Mouse (Mus musculus): ENCODE measurements around the gene Wdr91.

Wdr91 gene

DNA sequence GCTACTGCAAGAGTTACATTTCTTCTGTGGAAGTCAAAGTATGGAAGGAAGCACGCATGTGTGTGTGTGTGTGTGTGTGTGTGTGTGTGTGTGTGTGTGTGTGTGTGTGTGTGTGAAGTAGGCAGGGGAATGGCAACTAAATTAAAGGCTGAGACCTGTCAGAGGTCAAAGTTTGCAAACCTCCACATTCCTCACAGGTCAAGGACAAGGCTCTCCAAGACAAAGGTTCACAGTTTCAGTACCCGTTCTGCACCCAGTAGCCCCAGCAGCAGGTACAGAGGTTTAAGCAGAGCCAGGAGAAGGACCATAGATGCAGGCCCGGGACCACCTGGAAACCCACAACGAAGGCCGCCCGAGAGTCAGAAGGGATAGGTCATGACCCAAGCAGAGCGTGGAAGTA, 8.5 kb upstream of the Wdr91 start:
- in situ Hi-C loops (cut with MboI, MseI): no loop called here

DNA sequence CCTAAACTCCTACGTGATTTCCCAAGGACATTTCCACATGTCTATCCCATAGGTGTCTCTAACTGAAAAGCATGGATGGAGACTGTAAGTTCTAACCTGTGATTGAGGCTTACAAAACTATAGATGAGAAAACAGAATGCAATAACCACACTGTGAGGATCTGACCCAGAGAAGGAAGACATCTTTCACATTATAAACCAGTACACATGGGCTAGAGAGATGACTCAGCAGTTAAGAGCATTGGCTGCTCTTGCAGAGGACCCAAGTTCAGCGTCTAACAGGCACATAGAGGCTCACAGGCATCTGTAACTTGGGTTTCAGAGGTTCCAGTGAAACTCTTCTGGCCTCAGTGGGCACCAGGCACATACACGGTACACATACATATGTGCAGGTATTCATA, 3.8 kb upstream of the Wdr91 start:
- in situ Hi-C loops (cut with MboI, MseI): no loop called here

DNA sequence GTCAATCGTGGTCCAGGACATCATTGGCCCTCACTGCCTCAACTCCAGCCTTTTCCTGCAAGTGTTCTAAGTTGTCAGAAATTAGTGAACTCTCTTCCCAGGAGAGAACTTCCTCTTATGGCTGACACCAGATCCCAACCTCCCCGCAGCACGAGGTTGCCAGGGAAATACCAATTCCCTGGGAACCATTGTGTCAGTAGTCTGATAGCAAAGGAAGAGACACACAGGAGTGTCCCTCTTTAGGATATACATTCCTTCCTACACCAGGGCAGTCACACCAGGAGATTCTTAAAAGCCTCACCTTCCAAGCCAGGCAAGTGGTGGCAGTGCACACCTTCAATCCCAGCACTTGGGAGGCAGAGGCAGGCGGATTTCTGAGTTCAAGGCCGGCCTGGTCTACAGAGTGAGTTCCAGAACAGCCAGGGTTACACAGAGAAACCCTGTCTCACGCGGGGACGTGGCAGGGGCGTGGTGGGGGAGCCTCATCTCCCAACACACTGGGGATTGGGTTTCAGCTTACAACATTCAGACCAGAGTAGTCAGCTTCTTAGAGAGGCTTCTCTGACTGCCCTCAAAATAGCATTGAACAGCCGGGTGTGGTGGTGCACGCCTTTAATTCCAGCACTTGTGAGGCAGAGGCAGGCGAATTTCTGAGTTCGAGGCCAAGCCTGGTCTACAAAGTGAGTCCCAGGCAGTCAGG, 2.8 kb upstream of the Wdr91 start:
- in situ Hi-C loops (cut with MboI, MseI): no loop called here

DNA sequence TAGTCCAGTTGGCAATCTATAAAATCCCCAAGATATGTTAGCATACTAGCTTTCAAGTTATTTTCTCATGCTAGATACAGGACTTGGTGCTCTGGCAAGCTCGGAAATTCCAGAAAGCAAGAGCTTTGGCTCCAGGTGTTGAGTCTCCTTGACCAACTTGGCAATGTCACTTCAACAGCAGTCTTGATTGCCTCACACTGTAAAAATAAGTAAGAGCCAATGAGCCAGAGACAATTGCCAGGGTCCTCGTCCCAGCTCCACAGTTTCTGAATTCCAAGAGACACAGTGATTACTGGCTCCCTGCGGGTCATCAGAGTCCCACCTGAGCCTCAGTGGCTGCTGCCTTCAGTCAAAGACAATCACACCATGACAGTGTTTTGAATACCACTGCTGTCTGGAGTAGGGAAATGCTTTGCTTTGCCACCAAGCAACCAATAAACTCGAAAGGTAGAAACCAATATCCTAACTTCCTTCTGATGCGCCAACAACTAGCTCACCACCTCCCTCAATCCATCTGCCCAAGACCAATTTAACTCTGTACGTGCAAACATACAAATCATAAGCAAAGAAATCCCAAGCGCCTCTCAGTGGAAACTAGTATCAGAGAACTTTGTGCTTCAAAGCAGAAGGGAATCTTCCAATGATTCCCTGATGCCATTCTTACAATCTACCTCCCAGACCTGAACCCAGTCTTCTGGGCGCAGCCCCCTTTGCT, 888 bp downstream of the Wdr91 start:
- in situ Hi-C loops (cut with MboI, MseI): no loop called here

DNA sequence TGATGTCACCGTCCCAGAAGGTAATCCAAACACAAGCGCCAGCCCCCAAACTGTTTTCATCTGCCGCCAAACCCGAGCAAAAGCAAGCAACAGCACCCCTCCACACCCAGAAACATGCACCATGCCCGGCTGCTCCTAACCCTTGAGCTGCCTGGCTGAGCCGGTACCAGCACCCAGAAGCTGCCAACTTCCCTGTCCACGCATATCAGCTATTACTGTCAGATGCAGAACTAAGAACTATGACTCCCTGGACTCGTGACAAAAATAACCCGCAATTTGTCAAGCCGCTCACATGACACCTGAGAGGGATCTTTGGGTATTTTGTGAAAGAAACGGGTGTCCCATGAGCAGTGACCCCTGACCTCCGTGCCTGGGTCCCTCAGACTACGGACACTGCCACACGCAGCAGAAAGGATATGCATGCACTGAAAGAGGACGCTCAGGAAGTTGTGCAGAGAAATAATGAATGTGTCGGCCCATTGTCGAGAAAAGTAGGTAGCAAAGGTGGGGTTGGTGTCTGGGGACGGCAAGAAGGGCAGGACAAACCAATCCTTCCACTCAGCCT, 2.9 kb downstream of the Wdr91 start:
- in situ Hi-C loops (cut with MboI, MseI): no loop called here

DNA sequence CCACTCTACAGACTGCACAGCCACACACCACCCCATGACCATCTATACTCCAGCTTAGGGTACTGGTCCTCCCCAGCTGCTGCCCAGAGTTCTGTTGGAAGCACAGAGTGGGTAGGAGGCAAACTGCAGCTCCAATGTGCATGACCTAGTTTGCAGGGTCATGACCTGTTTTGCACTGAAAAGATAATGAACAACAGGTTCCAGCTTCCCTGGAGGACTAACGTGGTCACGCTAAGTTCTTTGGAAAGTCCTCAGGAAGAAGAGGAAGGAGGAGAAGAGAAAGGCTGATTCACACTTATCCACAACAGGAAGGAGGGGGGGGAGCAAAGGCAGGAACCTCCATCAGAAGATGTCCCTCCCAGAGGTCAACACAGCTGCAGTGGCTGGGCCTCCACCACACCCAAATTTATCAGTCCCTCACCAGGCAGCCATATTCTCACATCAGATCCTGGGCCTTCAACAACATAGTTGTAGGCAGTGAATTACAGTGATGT, 3.5 kb downstream of the Wdr91 start:
- in situ Hi-C loops (cut with MboI, MseI): no loop called here

DNA sequence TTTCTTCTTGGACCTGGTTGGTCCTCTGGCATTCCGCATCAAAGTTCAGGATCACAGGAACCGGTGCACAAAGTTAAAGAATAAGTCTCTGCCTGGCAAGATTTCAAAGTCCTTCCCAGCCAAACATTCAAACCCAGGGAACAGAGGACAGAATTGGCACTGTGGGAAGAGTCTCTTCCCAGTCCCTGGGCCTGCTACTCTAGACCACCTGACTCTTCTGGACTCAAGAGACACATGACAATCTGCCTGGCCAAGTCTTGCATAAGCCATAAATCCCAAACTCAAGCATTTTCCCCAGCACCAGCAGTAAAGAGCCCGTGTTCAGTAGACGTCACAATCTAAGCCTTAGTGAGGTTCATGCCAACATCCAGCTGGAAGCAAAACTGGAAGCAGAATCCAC, 4.0 kb downstream of the Wdr91 start:
- in situ Hi-C loops (cut with MboI, MseI): no loop called here

DNA sequence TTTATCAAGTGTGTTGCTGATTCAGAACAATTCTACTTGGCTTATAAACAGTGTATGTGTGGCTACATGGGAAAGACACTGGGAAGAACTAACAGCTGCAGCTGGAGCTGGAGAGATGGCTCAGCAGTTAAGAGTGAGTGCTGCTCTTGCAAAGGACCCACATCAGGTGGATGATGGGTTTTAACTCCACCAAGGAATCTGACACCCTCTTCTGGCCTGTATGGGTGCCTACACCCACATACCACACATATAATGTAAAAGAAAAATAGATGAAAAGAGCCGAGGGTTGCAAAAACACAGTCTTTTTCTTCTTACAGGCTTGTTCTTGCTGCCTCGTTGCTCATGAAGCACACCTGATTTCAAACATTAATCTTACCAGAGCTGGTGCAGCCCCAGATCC, 4.6 kb downstream of the Wdr91 start:
- in situ Hi-C loops (cut with MboI, MseI): no loop called here

DNA sequence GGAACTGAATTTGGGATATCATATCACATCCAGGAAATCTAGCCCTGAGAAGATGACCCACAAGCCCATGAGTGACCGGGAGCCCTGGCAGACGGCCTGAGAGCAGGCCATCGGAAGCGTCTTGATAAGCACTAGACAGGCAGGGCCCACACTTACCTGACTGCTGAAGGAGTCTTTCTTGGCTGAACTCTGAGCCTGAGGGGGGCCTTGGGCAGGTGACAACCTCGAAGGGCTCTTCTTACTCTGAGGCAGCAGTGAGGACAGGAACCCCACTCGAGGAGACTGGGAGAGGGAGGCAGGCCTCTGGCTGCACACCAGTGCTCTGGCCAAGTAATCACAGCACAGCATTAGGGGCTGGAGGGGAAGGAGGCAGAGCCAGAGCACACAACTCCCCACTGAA, 6.3 kb downstream of the Wdr91 start:
- in situ Hi-C loops (cut with MboI, MseI): no loop called here

DNA sequence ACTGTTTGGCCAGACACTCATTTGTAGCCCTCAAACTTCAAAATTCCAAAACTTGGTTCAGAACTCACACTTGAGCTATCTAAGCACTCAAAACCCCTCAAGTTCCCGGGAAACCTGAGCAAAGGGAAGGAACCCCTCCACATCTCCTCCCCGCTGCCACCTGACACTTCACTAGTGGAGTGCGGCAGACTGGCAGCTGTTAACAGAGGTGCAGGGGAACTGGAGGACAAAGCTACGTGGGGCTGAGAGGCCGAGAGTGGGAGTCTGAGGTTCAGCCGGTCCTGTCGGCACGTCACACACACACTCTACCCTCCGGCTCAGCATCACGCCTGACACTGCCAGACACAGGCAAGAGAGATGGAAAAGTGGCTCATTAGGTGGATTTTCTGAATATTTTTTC, 6.8 kb downstream of the Wdr91 start:
- in situ Hi-C loops (cut with MboI, MseI): no loop called here

DNA sequence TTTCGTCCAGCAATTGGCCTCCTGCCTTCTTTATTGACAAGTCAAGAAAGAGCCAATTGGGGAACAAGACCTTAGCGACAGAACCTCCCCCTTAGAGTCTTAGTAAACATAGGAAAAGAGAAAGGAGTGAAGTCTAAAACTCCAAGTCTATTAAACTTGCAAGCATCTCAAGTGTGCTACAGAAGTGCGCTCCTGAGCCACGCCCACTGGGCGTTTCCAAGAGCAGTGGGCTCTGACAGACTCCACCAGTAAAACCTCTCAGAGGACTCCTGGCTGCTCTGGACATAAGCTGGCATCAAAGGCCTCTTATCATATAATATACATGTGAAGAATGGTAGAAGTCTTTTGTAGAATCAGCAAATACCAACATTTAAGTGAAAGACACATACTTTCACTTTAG, 7.2 kb downstream of the Wdr91 start:
- in situ Hi-C loops (cut with MboI, MseI): no loop called here

DNA sequence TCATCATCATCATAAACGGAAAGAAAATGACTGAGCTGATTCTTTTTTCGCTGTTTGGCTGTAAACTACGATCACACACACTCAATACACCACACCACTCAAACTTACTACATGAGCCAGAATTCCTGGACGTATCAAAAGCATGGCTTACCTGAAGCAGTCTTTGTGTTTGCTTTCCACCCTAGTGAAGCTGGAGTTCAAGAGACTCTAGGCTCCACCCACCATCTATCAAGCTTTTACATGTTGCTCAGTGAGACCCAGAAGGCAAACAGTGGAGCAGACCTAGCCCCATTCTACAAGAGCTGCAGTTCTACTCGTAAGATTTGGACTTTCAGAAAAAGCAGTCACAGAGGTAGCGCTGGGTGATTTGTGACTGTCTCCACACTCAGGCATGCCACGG, 8.1 kb downstream of the Wdr91 start:
- in situ Hi-C loops (cut with MboI, MseI): no loop called here

DNA sequence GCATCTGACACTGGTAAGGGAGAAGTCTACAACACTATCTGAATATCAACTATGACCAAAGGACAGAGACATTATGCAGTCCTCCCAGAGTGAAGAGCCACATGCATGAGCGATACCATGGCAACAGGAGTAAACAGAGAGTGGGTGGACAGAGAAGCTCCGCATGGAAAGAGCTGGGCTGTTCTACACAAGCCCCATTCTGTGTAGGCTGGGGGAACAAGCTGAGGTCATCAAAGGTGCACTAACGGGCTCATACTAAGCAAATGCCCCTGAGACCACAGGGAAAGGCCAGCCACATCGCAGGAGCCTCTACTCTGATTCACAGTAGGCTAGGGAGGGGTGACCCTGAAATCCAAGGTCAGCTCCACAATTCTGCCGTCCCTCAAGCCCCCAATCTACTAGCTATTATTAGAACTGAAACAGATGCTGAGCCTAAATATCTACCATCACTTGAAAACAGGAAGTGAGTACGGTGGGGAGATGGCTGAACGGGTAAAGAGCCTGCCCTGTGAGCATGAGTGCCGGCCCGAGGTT, 8.7 kb downstream of the Wdr91 start:
- in situ Hi-C loops (cut with MboI, MseI): no loop called here

DNA sequence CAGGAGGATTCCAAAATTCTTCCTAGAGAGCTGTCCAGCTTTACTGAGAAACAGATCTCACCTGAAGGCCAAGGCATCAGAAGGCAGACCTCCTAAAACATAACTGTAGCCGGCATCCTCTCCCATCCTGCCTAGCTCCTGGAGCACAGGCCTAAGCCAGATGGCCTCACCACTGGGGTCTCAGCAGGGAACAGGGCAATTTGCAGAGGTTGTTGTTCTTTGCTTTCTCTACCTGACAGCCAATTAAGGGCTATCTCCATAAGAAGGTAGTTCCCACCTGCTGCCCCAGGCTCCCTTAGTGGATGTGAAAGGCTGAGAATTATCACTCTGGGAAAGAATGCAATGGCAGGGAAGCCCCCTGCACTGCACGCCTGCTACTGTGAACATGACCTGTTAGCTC, 9.7 kb downstream of the Wdr91 start:
- in situ Hi-C loops (cut with MboI, MseI): no loop called here

DNA sequence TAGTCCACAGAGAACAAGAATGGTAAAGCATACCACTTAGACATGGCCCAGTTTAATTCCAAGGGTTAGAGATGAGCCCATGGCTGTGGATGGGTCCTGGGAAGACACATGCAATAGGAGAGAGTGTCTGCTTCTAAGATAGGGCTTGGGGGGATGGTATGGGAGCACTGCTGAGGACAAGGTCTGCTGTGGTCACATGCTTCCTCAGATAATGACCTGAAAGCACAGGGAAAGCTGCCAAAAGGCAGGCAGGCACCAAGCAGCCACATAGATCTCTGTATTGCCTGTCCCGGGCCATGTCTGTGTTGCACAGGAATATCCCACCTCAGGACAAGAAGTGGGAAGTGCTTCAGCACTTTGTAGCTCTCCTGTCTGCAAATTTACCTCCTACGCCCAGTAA, 11.5 kb downstream of the Wdr91 start:
- in situ Hi-C loops (cut with MboI, MseI): no loop called here

DNA sequence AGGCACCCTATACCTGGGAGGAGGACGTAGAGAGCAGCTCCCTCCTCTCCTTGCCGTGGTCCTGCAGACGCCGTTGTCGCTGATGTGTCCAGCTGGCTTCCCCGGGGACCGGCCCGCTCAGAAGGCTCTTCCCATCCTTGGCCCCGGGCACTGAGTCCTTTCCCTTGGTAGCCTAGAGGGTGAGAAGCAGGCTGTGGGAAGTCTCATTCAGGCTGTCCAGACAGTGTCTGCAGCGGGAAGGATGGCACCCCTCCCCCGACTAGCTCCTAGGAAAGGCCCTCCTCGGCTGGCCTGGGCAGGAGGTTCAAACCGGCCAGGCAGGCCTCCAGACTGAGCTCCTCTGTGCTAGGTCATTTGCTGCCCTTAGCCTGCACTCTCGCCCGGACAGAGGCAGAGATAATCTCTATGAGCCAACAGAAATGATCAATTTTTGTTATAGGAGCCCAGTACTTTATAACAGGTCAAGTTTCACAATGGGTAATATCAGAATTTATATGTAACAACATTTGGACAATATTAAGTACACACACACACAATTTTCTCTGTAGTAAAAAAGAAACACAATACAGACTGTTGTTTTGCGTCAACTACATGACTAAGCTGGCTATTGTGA, 14.4 kb downstream of the Wdr91 start:
- in situ Hi-C loops (cut with MboI, MseI): no loop called here

DNA sequence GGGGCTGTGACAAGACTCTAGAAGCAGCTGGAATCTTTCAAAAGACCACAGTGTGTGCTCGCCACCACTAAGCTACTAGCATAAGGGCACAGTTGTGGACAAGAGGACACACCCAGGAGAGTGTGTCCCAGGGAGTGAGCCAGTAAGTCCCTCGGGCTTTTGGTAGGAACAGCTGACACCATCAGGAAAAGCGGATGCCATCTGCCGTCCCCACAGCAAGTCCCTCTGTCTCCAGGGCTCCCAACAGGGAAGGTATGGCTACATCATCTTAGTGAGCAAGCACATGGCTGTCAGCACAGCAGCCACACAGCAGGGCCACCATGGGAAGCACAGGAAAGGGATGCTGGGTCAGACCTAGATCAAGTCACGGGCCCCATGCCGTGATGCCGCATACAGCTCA, 15.1 kb downstream of the Wdr91 start:
- in situ Hi-C loops (cut with MboI, MseI): no loop called here

DNA sequence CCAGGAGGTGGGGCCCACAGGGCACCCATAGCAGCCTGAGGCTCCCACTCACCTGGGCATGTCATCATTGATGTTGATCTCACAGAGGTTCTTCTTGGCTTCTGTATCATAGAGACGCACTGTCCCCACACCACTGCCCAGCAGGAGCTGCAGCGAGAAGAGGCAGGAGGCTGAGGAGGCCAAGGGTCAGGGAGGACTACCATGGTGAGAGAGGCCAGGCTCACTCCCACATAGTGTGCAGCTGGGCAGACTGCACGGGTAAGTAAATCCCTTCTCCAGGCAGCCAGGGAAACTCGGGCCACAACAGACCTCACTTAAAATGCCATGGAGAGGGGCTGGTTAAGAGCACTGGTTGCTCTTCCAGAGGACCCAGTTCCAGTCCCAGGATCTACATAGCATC, 21.5 kb downstream of the Wdr91 start:
- in situ Hi-C loops (cut with MboI, MseI): no loop called here

DNA sequence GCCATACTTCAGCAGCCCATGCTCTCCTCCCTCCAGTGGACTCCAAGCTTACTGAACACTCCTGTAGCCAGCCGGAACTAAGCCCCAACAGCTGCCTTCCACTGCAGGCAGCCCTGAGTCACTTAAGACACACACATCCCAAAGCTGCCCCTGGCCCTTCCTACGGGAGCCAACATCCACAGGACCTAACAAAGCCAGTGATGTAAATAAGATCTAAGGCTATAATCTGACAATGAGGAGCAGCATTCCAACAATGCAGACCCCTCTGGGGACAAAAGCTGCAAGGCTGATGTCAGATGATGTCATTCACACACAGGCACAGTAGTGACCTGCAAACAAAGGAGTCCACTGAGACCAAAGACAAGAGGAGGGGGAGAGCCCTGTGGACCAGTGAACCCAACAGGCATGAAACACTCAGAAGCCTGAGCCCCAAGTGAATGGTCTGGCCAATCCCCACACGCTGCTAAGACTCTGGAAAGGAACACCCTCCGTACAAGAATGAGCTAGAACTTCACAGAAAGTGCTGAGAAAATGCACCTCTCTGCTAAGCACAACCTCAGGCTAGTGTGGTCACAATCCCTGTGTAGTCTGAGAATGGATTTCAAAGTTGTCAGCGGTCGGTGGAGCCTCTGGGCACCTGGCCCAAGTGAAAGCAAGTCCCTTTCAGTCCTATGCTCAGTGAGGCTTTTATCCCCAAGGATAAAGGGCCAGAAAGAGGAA, 23.4 kb downstream of the Wdr91 start:
- in situ Hi-C loops (cut with MboI, MseI): no loop called here

DNA sequence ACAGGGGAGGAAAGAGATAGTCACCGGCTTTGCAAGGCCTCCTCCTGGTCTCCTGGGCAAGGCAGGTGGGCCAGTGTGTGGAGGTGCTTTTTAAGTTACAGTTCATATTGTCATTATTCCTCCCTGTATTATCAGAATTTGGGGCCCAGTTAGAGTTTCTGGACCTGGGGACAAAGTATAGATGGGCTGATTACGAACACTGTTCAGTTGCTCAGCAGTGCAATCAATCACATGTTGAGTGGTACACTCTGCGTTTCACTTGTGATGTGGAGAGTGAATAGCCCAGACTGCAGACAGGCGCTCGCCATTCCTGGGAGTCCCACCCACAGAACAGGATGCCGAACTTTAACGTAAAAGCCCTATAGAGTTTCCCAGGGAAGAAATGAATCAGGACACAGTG, 26.0 kb downstream of the Wdr91 start:
- in situ Hi-C loops (cut with MboI, MseI): no loop called here

DNA sequence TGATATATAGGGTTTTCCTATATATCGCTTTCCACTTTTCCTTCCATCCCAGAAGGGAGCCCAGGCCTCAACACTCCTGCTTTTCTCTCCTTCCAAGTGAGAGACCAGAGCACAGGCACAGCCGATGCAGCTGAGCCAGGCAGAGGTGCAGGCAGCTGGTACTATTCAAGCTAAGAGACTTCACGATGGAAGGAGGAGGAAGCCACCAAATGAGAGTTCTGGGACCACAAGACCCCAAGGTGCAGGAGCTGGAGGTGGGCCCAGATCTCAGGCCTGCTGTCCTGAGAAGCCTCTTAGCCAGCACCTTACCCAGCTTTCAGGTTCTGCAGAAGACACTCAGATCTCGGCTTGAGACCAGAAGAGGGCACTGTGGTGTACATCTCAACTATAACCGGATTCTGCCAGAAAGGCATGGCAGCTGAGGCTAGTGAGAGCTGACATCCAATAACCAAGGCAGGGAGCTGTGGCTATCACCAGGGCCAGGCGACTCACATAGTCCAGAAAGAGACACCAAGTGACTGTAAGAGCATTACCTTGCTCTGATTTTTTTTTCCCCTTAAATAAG, 30.7 kb downstream of the Wdr91 start:
- in situ Hi-C loops (cut with MboI, MseI): no loop called here
